Mouse (Mus musculus): ENCODE data around the gene Ercc4.

The Ercc4 gene

DNA sequence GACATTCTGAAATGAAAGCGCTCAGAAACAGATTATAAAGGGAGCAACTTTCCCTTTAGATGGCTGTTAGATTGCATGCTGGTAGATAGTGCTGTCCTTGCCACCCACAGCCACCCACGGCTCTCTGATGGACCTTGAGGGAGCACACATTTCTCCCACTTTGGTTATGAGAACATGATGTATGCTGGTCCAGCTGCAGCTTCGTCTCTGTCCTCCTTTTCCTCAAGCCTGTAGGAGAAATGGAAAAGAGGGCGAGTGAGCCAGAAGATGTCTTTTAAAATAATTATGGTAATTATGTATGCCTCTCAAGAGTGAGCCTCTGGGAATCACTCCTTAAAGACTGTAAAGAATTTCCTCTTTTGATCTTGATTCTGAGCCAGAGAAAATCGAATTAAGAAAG lies 87.1 kb downstream of the Ercc4 start:
- DNase-seq (ENCODE audit: low spot score): no peak

DNA sequence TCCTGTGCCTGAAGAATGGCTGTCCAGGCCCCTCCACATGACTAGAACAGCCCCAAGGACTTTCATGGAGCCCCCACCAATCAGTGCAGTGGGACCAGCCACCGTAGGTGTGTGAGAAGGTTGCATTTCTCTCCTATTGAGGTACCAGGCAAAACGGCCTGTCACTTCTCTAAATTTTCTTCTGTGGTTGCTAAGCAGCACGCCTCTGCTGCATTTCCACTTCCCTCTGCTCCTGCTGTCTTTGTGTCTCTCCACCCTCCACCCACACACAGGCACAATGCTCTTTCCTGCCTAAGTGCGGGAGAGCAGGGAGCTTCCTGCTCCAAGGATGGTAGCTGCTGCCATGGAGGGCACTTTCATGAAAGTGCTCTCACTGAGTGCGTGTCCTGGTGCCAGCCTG lies 87.8 kb downstream of the Ercc4 start:
- no peak for DNase-seq (ENCODE audit: low spot score)

DNA sequence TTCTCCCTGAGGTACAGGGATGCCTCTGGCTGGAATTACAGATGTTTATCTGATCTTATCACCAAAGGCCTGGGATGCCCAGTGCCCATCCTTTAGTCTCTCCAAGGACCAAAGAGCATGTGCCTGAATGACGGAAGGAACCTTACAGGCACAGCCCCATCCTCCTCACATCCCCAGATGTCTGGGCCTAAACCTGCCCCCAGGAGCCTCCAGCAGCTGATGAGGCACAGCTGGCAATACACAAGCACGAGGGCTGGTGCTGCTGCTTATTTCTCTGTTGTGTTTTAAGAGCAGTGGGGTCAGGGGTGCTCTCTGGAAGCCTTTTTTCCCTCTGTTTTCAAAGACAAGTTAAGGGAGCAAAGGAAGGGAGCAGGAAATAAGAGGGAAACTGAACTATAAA lies 89.7 kb downstream of the Ercc4 start:
- no peak for DNase-seq (ENCODE audit: low spot score)
